8 mouse cellular contexts compared by ENCODE assay signal in the genomic region with DNA sequence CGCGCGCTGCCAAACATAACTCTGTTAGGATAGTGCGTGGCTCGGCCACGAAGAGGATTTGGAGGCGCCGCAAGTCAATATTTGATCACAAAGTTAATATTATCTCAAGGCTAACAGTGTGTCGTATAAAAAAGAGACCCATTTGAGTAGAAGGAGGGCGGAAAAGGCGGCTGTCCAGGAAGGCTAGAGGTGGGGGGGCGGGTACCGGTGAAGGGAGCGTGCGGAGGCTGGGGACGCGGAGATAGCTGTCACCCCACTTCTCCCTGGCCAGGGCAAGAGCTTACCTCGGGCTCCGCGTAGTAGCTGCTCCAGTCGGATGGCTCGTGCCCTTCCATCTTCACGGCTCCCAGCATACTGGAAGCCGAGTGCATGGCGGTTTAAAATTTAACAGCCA. TPM values are rescaled to one million over a fixed set of nuclear protein-coding genes. Genes with fewer than 3 reads are reported as not detected.
DNase-seq lines count a peak whose midpoint lies in the region; ATAC-seq and TF ChIP-seq lines count a peak whose summit lies in the region.
"Had no signal": no experiment of that assay in that cellular context is flagged by ENCODE, and none has a peak within 500 bp of the region (broad histone marks: within the 10 kb centered on the region; RNA-seq: fewer than 3 reads in every experiment).

No protein-coding gene starts in this region.

- H3K27me3 ChIP-seq in ES-Bruce4 (ENCODE audit: control insufficient read depth, insufficient read depth, low read length, poor library complexity, severe bottlenecking): peaks cover 43% of the 10 kb centered on the region
- H3K27me3 ChIP-seq in intestine, embryonic 14.5 days (replicated peaks; ENCODE audit: control insufficient read depth, insufficient read depth, low read length): peaks cover 99% of the 10 kb centered on the region

- H3K4me3 ChIP-seq in ES-Bruce4 (ENCODE audit: low read depth, low read length): peak overlapping the region; percentile 41
- H3K4me3 ChIP-seq in intestine, embryonic 14.5 days (ENCODE audit: low read depth, low read length): peak overlapping the region; percentile 41

- ATAC-seq in intestine, embryonic 14.5 days (replicated peaks; ENCODE audit: low FRiP score, low TSS enrichment, low read depth): peak; percentile 56

- DNase-seq in R1 (ENCODE audit: low read depth, low spot score): peak; percentile 38
- DNase-seq in intestine, embryonic 14.5 days (ENCODE audit: low spot score): no peak
- DNase-seq in lung, postnatal 36 days: peak; percentile 55
- DNase-seq in left cerebral cortex, postnatal 36 days (ENCODE audit: low spot score in 2 of 2): no peak
- no peak for DNase-seq in right cerebral cortex, postnatal 4 days
- DNase-seq in adrenal gland, adult (ENCODE audit: inconsistent age in 2 of 2, low spot score in 1 of 2): no peak
- DNase-seq: thymus, adult 2 months had no signal

- intact Hi-C loops in left cerebral cortex, postnatal 36 days (cut with DNase I): loop anchor here (10.0 kb wide), 1 partner anchor 241 kb away; no protein-coding TSS in a partner anchor

- H3K36me3 ChIP-seq in ES-Bruce4 (ENCODE audit: control insufficient read depth, insufficient read depth, low read length, poor library complexity, severe bottlenecking): no peaks in the 10 kb centered on the region
- no peaks in the 10 kb centered on the region for H3K36me3 ChIP-seq in intestine, embryonic 14.5 days (ENCODE audit: control insufficient read depth, insufficient read depth, low read length)

- under 1% methylated on average over 25 of the region's 25 CpGs for WGBS in intestine, embryonic 14.5 days

- no peak overlapping the region for H3K27ac ChIP-seq in ES-Bruce4 (ENCODE audit: insufficient read depth, low read length)
- H3K27ac ChIP-seq in intestine, embryonic 14.5 days (ENCODE audit: low read depth): peak overlapping the region; percentile 47; the same call in 1 of the 2 replicates

- no peak for TF ChIP-seq POLR2A in ES-Bruce4 (IDR thresholded peaks at IDR 0.05; ENCODE audit: insufficient read depth, low read length)

- H3K9me3 ChIP-seq in ES-Bruce4 (replicated peaks; ENCODE audit: control insufficient read depth, insufficient read depth, low read length, poor library complexity, severe bottlenecking): no peaks in the 10 kb centered on the region
- H3K9me3 ChIP-seq in intestine, embryonic 14.5 days (ENCODE audit: control insufficient read depth, low read length): no peaks in the 10 kb centered on the region

- TF ChIP-seq EP300 in ES-Bruce4 (IDR thresholded peaks at IDR 0.05; ENCODE audit: insufficient read depth, low read depth, low read length): no peak

- H3K4me1 ChIP-seq in ES-Bruce4 (ENCODE audit: control insufficient read depth, insufficient read depth, low read length): peaks cover 2% of the 10 kb centered on the region
- H3K4me1 ChIP-seq in intestine, embryonic 14.5 days (replicated peaks; ENCODE audit: control insufficient read depth, insufficient read depth, low read length): 0 out of 2 replicates have a peak, but pooled peaks cover 5% of the 10 kb centered on the region

- peak overlapping the region; percentile 61 for H3K4me2 ChIP-seq in intestine, embryonic 14.5 days (ENCODE audit: low read length)

- H3K9ac ChIP-seq in ES-Bruce4 (ENCODE audit: low read depth, poor library complexity, severe bottlenecking): peak overlapping the region; percentile 32; the same call in 1 of the 2 replicates
- no peak overlapping the region; the same call in 1 of the 2 replicates for H3K9ac ChIP-seq in intestine, embryonic 14.5 days (ENCODE audit: low read length)

- TF ChIP-seq CTCF in ES-Bruce4 (IDR thresholded peaks at IDR 0.05; ENCODE audit: low read depth, low read length): no peak

RNA-seq across cellular contexts. Expression of gene Foxa2, which starts 1.2 kb away (rescaled TPM):
- polyA plus RNA-seq in ES-Bruce4 (2011; ENCODE audit: insufficient read depth, insufficient read length, low read depth, missing spikeins): 0.85 TPM in 1 of 2 replicates, not detected in the other
- polyA plus RNA-seq in intestine, embryonic 14.5 days (2014; fragmentation: Nextera tagmentation; extraction: Ambion mirVana): 2.6 and 6.5 TPM in 2 replicates
- total RNA-seq in left cerebral cortex, postnatal 36 days (2021): not detected

Comparison
In these comparisons a context has a peak if more than half of its experiments do, and no peak if none do; other contexts are left out.
1. DNase-seq: peak in R1 (single experiment) and lung, postnatal 36 days (single experiment); none in intestine, embryonic 14.5 days (single experiment), left cerebral cortex, postnatal 36 days (0 of 2), right cerebral cortex, postnatal 4 days (single experiment) and adrenal gland, adult (0 of 2).